Mouse (Mus musculus) ES-E14 (cell line): ENCODE results near the gene Wnk2.

Experiments used
- CHD2 ChIP-seq: IDR thresholded peaks from 2 replicates; pipeline ENCODE4 v1.6.1; 2014; ENCODE audit warnings: mild to moderate bottlenecking, low read depth, low read length, inconsistent platforms
- HCFC1 ChIP-seq: IDR thresholded peaks from 2 replicates; pipeline ENCODE4 v1.6.1; 2012; ENCODE audit warnings: low read length, inconsistent platforms, borderline replicate concordance; ENCODE audit not compliant: insufficient read depth
- MAFK ChIP-seq: IDR thresholded peaks from 2 replicates; pipeline ENCODE4 v1.6.1; 2014; ENCODE audit warnings: mild to moderate bottlenecking, low read depth, low read length, inconsistent platforms; ENCODE audit not compliant: insufficient read depth
- ZC3H11A ChIP-seq: IDR thresholded peaks from 2 replicates; pipeline ENCODE4 v1.6.1; 2012; ENCODE audit warnings: low read depth, mild to moderate bottlenecking, inconsistent platforms, low read length, borderline replicate concordance
- ZNF384 ChIP-seq: IDR thresholded peaks from 2 replicates; pipeline ENCODE4 v1.6.1; 2012; ENCODE audit warnings: low read depth, low read length, inconsistent platforms

GRCm38 (mm10) chr13:49146040-49146697 is 1.6 kb downstream of the Wnk2 start:
- TF ChIP-seq ZNF384 (no peak), CHD2 (no peak), MAFK (no peak), HCFC1 (no peak), ZC3H11A (no peak)
